In the genomic region with DNA sequence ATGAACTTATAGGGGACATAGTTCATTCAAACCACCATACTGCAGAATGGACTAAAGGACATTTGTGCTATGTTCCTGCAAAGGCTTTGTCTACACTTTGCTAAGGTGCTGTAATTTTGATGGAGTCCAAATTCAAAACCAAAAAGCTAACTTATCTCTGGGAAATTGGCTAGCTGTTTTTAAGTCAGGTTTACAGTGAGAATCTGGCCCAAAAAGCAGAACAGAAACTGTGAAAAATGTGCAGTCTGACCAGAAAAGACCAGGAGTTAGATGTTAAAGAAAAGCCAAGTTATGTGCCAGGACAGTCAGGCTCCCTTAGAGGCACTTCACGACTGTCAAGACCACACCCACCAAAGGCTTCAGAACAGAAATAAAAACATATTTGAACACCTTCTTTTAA, we compare ENCODE assay signal across 20 mouse cellular contexts.
DNase-seq lines count a peak whose midpoint lies in the region; TF ChIP-seq lines count a peak whose summit lies in the region.
"Had no signal": no experiment of that assay in that cellular context is flagged by ENCODE, and none has a peak within 500 bp of the region (broad histone marks: within the 10 kb centered on the region; RNA-seq: fewer than 3 reads in every experiment).

No protein-coding gene starts in this region.

- no peaks in the 10 kb centered on the region for H3K4me1 ChIP-seq in heart, embryonic 10.5 days
- H3K4me1 ChIP-seq in CH12.LX (ENCODE audit: control insufficient read depth in 1 of 2, insufficient read depth in 2 of 2), result peaks cover 0 to 12% of the 10 kb centered on the region in 2 experiments; a peak in 2 of 4 replicates

- no peak for TF ChIP-seq RAD21 in CH12.LX (IDR thresholded peaks at IDR 0.05; ENCODE audit: low read depth, low read length)

- dilution Hi-C loops in CH12.LX (cut with MboI; ENCODE audit: extremely low pct_ligation_motif_present, extremely low pct_unique_long_range_greater_than_20kb, low sequenced_read_pairs), result no loop called here

- no peaks in the 10 kb centered on the region for H3K27me3 ChIP-seq in heart, embryonic 10.5 days (ENCODE audit: insufficient read depth, poor library complexity, severe bottlenecking)
- no peaks in the 10 kb centered on the region for H3K27me3 ChIP-seq in CH12.LX (replicated peaks)
- H3K27me3 ChIP-seq: Patski had no signal

- no peak overlapping the region for H3K4me2 ChIP-seq in CH12.LX (ENCODE audit: insufficient read depth, low read depth, poor library complexity, severe bottlenecking)

- peaks cover 8% of the 10 kb centered on the region; the same call in 1 of the 2 replicates for H3K36me3 ChIP-seq in heart, embryonic 10.5 days
- H3K36me3 ChIP-seq in CH12.LX (replicated peaks in 1 of 2; ENCODE audit: control insufficient read depth in 1 of 2, insufficient read depth in 1 of 2, low read length in 1 of 2), result no peaks in the 10 kb centered on the region

- no peak overlapping the region for H3K4me3 ChIP-seq in heart, embryonic 10.5 days
- H3K4me3 ChIP-seq in CH12.LX (replicated peaks in 1 of 3; ENCODE audit: low read depth in 2 of 3, low read length in 2 of 3, poor library complexity in 1 of 3), result no peak overlapping the region
- H3K4me3 ChIP-seq in left cerebral cortex, adult 2 months, result no peak overlapping the region

- no peaks in the 10 kb centered on the region for H3K9me3 ChIP-seq in heart, embryonic 10.5 days
- no peaks in the 10 kb centered on the region for H3K9me3 ChIP-seq in CH12.LX (replicated peaks; ENCODE audit: low read length)
- H3K9me3 ChIP-seq: G1E had no signal

- in situ Hi-C loops in CH12.LX (cut with MboI; ENCODE audit: low pct_ligation_motif_present, low pct_unique_long_range_greater_than_20kb, low sequenced_read_pairs), result no loop called here

- no peak for TF ChIP-seq POLR2A in CH12.LX (IDR thresholded peaks at IDR 0.05; ENCODE audit: low read depth, low read length)

- peak; percentile 57 for TF ChIP-seq EP300 in CH12.LX (IDR thresholded peaks at IDR 0.05; ENCODE audit: low read length)

- WGBS in heart, embryonic 10.5 days, result 62% methylated on average over 1 of the region's 1 CpGs

- intact Hi-C loops in left cerebral cortex, adult 2 months (cut with DNase I), result loop anchor here (10.0 kb wide), 1 partner anchor 284 kb away; no protein-coding TSS in a partner anchor
- intact Hi-C loops in left cerebral cortex, postnatal 36 days (cut with DNase I), result no loop called here

- DNase-seq in heart, adult 11 months, result peak; percentile 34
- no peak for DNase-seq in heart, embryonic 10.5 days (ENCODE audit: low spot score)
- DNase-seq in A20 (ENCODE audit: low read depth, low spot score) (peak; percentile 25), CH12.LX (ENCODE audit: extremely low read depth) (no peak)
- DNase-seq in left cerebral cortex, adult 2 months (ENCODE audit: extremely low spot score in 1 of 2, low spot score in 2 of 2), result no peak
- no peak for DNase-seq in left cerebral cortex, postnatal 36 days (ENCODE audit: low spot score in 2 of 2)
- DNase-seq: adrenal gland, adult 2 months; adrenal gland, adult 8-10 months; adrenal gland, postnatal 10 days; adrenal gland, postnatal 14 days; adrenal gland, postnatal 25 days; adrenal gland, postnatal 36 days; B cell, adult 2 months; cerebellum, adult 11 months; cerebellum, adult 11-12 months; cerebellum, adult 18-20 months; cerebellum, adult 2 months; cerebellum, adult 8-10 months had no signal

- H3K27ac ChIP-seq in heart, embryonic 10.5 days, result no peak overlapping the region
- no peak overlapping the region for H3K27ac ChIP-seq in CH12.LX (ENCODE audit: insufficient read depth, low read depth)
- no peak overlapping the region for H3K27ac ChIP-seq in left cerebral cortex, adult 2 months

- no peaks in the 10 kb centered on the region for H3K79me2 ChIP-seq in CH12.LX (replicated peaks; ENCODE audit: control insufficient read depth, extremely low read depth, insufficient read depth, poor library complexity, severe bottlenecking)

- no peak overlapping the region for H3K9ac ChIP-seq in CH12.LX (ENCODE audit: insufficient read depth, low read depth)

- no peak for TF ChIP-seq CTCF in CH12.LX (conservative IDR thresholded peaks at IDR 0.05 in 1 of 2, IDR thresholded peaks at IDR 0.05 in 1 of 2; ENCODE audit: low read depth in 2 of 2, low read length in 2 of 2)
- TF ChIP-seq CTCF in left cerebral cortex, adult 2 months (IDR thresholded peaks at IDR 0.05), result no peak

TF ChIP-seq in CH12.LX, 34 proteins besides CTCF, POLR2A, EP300 and RAD21:
- TF ChIP-seq CHD2 (IDR thresholded peaks at IDR 0.05; ENCODE audit: low read length), result no peak
- peak; percentile 61; the same call in 1 of the 2 replicates for TF ChIP-seq IRF4 (IDR thresholded peaks at IDR 0.05; ENCODE audit: low read depth, low read length)
- TF ChIP-seq BHLHE40 (IDR thresholded peaks at IDR 0.05; ENCODE audit: low read depth, low read length), result peak; percentile 58

Comparison
In these comparisons a context has a peak if more than half of its experiments do, and no peak if none do; other contexts are left out.
1. DNase-seq: peak in heart, adult 11 months (single experiment) and A20 (single experiment); none in heart, embryonic 10.5 days (single experiment), CH12.LX (single experiment), left cerebral cortex, adult 2 months (0 of 2) and left cerebral cortex, postnatal 36 days (0 of 2).